Mouse (Mus musculus): ENCODE measurements around the gene Acta1.

Acta1 gene

GRCm38 (mm10) chr8:123894502-123895097 lies at the start of gene Acta1:
Gene Acta1, minus strand, starts transcription at chr8:123894751.
- no peak for DNase-seq (ENCODE audit: low spot score)

GRCm38 (mm10) chr8:123929026-123929425 lies 34.5 kb upstream of the Acta1 start:
- no peak for DNase-seq (ENCODE audit: low spot score)

GRCm38 (mm10) chr8:123925671-123926070 lies 31.1 kb upstream of the Acta1 start:
- no peak for DNase-seq (ENCODE audit: low spot score)

GRCm38 (mm10) chr8:123924719-123925118 lies 30.2 kb upstream of the Acta1 start:
- peak; percentile 94 for DNase-seq (ENCODE audit: low spot score)

GRCm38 (mm10) chr8:123914635-123915034 lies 20.1 kb upstream of the Acta1 start:
- no peak for DNase-seq (ENCODE audit: low spot score)

- DNase-seq (ENCODE audit: low spot score) = no peak
These were observed 17.7 kb upstream of the Acta1 start for GRCm38 (mm10) chr8:123912265-123912664.

GRCm38 (mm10) chr8:123907604-123908003 lies 13.1 kb upstream of the Acta1 start:
- DNase-seq (ENCODE audit: low spot score) = no peak

GRCm38 (mm10) chr8:123902653-123903052 lies 8.1 kb upstream of the Acta1 start:
- no peak for DNase-seq (ENCODE audit: low spot score)

GRCm38 (mm10) chr8:123899366-123899765 lies 4.8 kb upstream of the Acta1 start:
- DNase-seq (ENCODE audit: low spot score) = no peak

GRCm38 (mm10) chr8:123898576-123898975 lies 4.0 kb upstream of the Acta1 start:
- DNase-seq (ENCODE audit: low spot score) = no peak

- no peak for DNase-seq (ENCODE audit: low spot score)
These were observed 2.2 kb upstream of the Acta1 start for GRCm38 (mm10) chr8:123896774-123897173.

GRCm38 (mm10) chr8:123896366-123896761 lies 1.8 kb upstream of the Acta1 start:
- no peak for DNase-seq (ENCODE audit: low spot score)

GRCm38 (mm10) chr8:123895680-123896365 lies 1.3 kb upstream of the Acta1 start:
- no peak for DNase-seq (ENCODE audit: low spot score)

- DNase-seq (ENCODE audit: low spot score) = no peak
These were observed 679 bp upstream of the Acta1 start for GRCm38 (mm10) chr8:123895230-123895629.

- DNase-seq (ENCODE audit: low spot score) = no peak
These were observed 1.1 kb downstream of the Acta1 start for GRCm38 (mm10) chr8:123893413-123893812.

GRCm38 (mm10) chr8:123892586-123893155 lies 1.9 kb downstream of the Acta1 start:
- DNase-seq (ENCODE audit: low spot score) = peak; percentile 35

GRCm38 (mm10) chr8:123891883-123892585 lies 2.5 kb downstream of the Acta1 start:
- peak; percentile 42 for DNase-seq (ENCODE audit: low spot score)

- DNase-seq (ENCODE audit: low spot score) = peak; percentile 81
These were observed 3.3 kb downstream of the Acta1 start for GRCm38 (mm10) chr8:123891271-123891670.

- DNase-seq (ENCODE audit: low spot score) = no peak
These were observed 4.8 kb downstream of the Acta1 start for GRCm38 (mm10) chr8:123889797-123890196.

- DNase-seq (ENCODE audit: low spot score) = no peak
These were observed 6.6 kb downstream of the Acta1 start for GRCm38 (mm10) chr8:123887956-123888355.

- no peak for DNase-seq (ENCODE audit: low spot score)
These were observed 7.4 kb downstream of the Acta1 start for GRCm38 (mm10) chr8:123887163-123887562.

- DNase-seq (ENCODE audit: low spot score) = no peak
These were observed 9.6 kb downstream of the Acta1 start for GRCm38 (mm10) chr8:123884721-123885565.

All from embryo, embryonic 10 days (tissue).